Mouse (Mus musculus) forebrain, embryonic 11.5 days (tissue): Measurements from ENCODE around the gene Fndc1. TPM values are rescaled to one million over a fixed set of nuclear protein-coding genes. Genes with fewer than 3 reads are reported as not detected.

Experiments used
- ATAC-seq: fragments of 200-750 bp; cut with Nextera tagmentation; replicated peaks from 2 replicates; pipeline ENCODE4 v1.8.0; 2017; ENCODE audit warnings: moderate TSS enrichment; ENCODE audit not compliant: low FRiP score
- DNase-seq: peaks from one replicate; pipeline ENCODE4 v3.0.0-alpha.2; 2017; ENCODE audit warnings: low spot score
- H3K27ac ChIP-seq: fragments of 300-500 bp; sonication (generic); 2 replicates; pipeline ENCODE4 v1.5.1; 2014; ENCODE audit warnings: low read depth, low read length
- H3K27me3 ChIP-seq: fragments of 300-500 bp; sonication (generic); 2 replicates; pipeline ENCODE4 v1.6.1; 2014; ENCODE audit warnings: mild to moderate bottlenecking, low read length, mixed read lengths; ENCODE audit not compliant: control insufficient read depth, insufficient read depth
- H3K36me3 ChIP-seq: fragments of 300-500 bp; sonication (generic); 2 replicates; pipeline ENCODE4 v1.6.1; 2014; ENCODE audit warnings: mild to moderate bottlenecking, low read length, moderate library complexity, mixed read lengths; ENCODE audit not compliant: control insufficient read depth, insufficient read depth
- H3K4me1 ChIP-seq: fragments of 300-500 bp; sonication (generic); replicated peaks from 2 replicates; pipeline ENCODE4 v1.6.1; 2014; ENCODE audit warnings: low read length, mixed read lengths; ENCODE audit not compliant: control insufficient read depth, insufficient read depth
- H3K4me2 ChIP-seq: fragments of 300-500 bp; sonication (generic); 2 replicates; pipeline ENCODE4 v1.6.1; 2014; ENCODE audit warnings: low read depth, mild to moderate bottlenecking, low read length, moderate library complexity, mixed read lengths; ENCODE audit not compliant: severe bottlenecking
- H3K4me3 ChIP-seq: fragments of 300-500 bp; sonication (generic); 2 replicates; pipeline ENCODE4 v1.5.1; 2014; ENCODE audit warnings: low read depth, low read length
- H3K9ac ChIP-seq: fragments of 300-500 bp; sonication (generic); 2 replicates; pipeline ENCODE4 v1.6.1; 2014; ENCODE audit warnings: low read length
- H3K9me3 ChIP-seq: fragments of 300-500 bp; sonication (generic); 2 replicates; pipeline ENCODE4 v1.6.1; 2016; ENCODE audit warnings: low read length, mixed read lengths; ENCODE audit not compliant: control insufficient read depth
- WGBS: fragments of 180-500 bp; shearing (Covaris S2); extraction: QIAGEN DNeasy Blood & Tissue Kit; methylation state at CpG from one replicate; pipeline ENCODE4 v1.1.7; 2014; 5-methylcytosine and 5-hydroxymethylcytosine counted together
- microRNA-seq: library from miRNA; unstranded; fragments of <30 nt; microRNA quantifications from one replicate; pipeline ENCODE4, GENCODE M21; 2016; ENCODE audit not compliant: insufficient number of aligned reads
- polyA plus RNA-seq: library from polyadenylated mRNA; unstranded; fragments of >200 nt; fragmentation: Nextera tagmentation; extraction: Ambion mirVana; gene quantifications from 2 replicates; pipeline ENCODE4 v1.2.1, GENCODE M21; 2014

Gene Fndc1
- polyA plus RNA-seq, 1 experiment from 2014 or later = 1.0 TPM

- 87% methylated on average over 2 of the region's 2 CpGs for WGBS
- Histone ChIP-seq H3K27ac (no peak overlapping the region), H3K4me1 (no peaks in the 10 kb centered on the region), H3K9me3 (no peaks in the 10 kb centered on the region), H3K27me3 (no peaks in the 10 kb centered on the region), H3K36me3 (no peaks in the 10 kb centered on the region), H3K4me3 (no peak overlapping the region), H3K9ac (no peak overlapping the region), H3K4me2 (no peak overlapping the region)
- ATAC-seq (no peak), DNase-seq (no peak)
Observed at GRCm38 (mm10) chr17:7713020-7713419, 114.1 kb downstream of the Fndc1 start.

- Histone ChIP-seq H3K4me1 (no peaks in the 10 kb centered on the region), H3K4me3 (no peak overlapping the region), H3K36me3 (no peaks in the 10 kb centered on the region), H3K4me2 (no peak overlapping the region), H3K9me3 (no peaks in the 10 kb centered on the region), H3K27me3 (no peaks in the 10 kb centered on the region), H3K9ac (no peak overlapping the region), H3K27ac (no peak overlapping the region)
- WGBS = 85% methylated on average over 4 of the region's 4 CpGs
- DNase-seq = no peak
- no peak for ATAC-seq
Observed at GRCm38 (mm10) chr17:7707073-7707472, 120.0 kb downstream of the Fndc1 start.

- H3K4me1 ChIP-seq = no peaks in the 10 kb centered on the region
- WGBS = 88% methylated on average over 4 of the region's 4 CpGs
- no peak for ATAC-seq
Observed at GRCm38 (mm10) chr17:7690271-7690670, 136.8 kb downstream of the Fndc1 start.

More at GRCm38 (mm10) chr17:7690271-7690670, 136.8 kb downstream of the Fndc1 start:
- no peak overlapping the region for H3K9ac ChIP-seq
- H3K27me3 ChIP-seq = no peaks in the 10 kb centered on the region; the same call in 1 of the 2 replicates
- no peak for DNase-seq
- H3K36me3 ChIP-seq = no peaks in the 10 kb centered on the region
- no peak overlapping the region for H3K4me3 ChIP-seq
- H3K9me3 ChIP-seq = no peaks in the 10 kb centered on the region
- H3K27ac ChIP-seq = no peak overlapping the region
- no peak overlapping the region for H3K4me2 ChIP-seq

Small RNA genes within 50 kb of the gene (microRNA-seq; reads per million reads assigned to microRNA genes)
- not detected for gene Gm25872

Other genes starting within 250 kb of the Fndc1 start
- gene Tagap, start 98.7 kb upstream of the Fndc1 start, polyA plus RNA-seq = 0.47 TPM in 1 of 2 replicates, not detected in the other
- 61.0 and 69.4 TPM in 2 replicates for gene Rsph3a, start 118.3 kb upstream of the Fndc1 start, polyA plus RNA-seq